Mouse (Mus musculus): ENCODE data around the gene Gm49776.

The Gm49776 gene

DNA sequence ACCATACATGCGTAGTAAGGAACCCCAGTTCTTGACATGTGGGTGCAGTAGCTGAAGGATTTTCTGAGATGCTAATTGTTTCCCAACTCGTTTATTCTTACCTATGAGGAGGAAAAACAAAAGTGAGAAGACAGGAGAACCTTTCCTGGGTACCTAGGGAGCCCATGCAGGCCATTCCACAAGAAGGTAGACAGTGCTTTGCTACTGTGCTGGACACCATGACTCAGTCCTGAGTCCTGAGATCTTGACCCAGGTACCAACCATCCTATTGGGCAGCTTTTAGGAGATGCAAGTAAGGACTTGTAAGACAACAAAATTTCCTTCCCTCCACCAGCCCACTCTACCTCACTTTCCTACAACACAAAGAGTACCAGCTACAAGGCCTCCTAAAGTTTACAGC lies at the start of gene Gm49776:
TSS of gene Gm49776 (minus strand) at position 101 of the 400 bp plus-strand sequence.
- no peak for ATAC-seq (ENCODE audit: low TSS enrichment)

DNA sequence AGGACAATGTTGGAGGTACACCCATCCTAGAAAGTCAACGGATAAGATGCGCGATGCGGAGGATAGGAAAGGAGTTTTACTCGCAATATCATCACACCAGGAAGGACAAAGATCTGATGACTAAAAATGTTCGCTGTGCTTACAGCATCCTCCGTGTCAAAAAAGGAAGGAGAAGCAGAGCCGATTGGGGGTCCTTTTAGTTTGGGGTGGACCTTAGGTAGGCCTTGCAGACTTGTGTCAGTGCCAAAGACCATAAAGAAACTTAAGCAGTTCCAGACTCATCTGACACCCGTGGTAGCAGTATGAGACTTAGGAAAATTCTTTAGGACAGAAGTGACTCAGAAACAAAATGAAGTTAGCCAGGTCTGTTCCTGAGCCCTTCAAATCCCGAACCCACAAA lies 31.5 kb upstream of the Gm49776 start:
- ATAC-seq (ENCODE audit: low TSS enrichment), result peak; percentile 1; the same call in 1 of the 2 replicates

DNA sequence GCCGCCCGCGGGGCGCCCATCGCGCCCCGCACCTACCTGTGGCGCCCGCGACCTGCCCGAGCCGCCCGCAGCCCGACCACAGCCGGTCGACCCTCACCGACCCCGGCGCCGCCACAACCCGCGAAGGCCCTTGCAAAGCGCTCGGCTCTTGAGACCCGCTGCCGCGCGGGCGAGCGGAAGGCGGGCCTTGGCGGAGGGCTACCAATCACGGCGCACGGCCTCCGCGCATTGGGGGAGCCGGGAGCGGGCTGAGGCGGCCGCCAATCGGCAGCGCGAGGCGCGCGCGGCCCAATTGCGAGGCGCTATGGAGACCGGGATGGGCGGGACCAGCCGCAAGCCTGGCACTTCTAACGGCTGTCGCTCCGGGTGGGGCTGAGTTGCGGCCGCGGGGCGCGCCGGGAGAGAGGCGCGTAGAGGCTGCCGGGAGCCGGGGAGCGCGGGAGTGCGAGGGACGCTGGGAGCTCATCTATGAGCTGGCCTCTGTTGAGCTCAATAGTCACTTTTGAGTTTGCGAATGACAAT lies 31.0 kb upstream of the Gm49776 start, which contains the start of gene Dgcr8:
TSS of gene Dgcr8 (minus strand) at position 180 of the 522 bp plus-strand sequence.
- ATAC-seq (ENCODE audit: low TSS enrichment), result peak; percentile 99

DNA sequence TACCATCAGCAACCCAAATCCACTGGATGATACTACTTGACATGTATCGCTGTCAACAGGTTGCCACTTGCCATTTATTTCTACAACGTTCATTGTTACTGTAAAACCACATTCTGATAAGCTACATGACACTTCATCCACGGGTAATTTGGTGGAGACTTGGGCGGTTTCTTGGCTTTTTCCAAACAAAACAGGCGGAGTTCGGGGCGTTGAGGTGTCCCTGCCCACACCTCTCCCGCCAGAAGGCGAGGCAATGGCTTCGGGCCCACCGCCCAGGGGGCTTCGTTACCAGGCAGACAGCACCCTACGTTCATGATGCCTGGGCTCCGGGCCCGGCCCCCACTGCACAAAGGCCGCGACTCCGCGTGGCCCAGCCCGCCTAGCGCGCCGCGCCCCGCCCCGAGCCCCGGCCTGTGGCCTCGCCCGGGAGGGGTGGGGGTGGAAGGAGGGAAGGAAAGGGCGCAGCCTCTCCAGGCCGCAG lies 30.5 kb upstream of the Gm49776 start:
- peak; percentile 69 for ATAC-seq (ENCODE audit: low TSS enrichment)

DNA sequence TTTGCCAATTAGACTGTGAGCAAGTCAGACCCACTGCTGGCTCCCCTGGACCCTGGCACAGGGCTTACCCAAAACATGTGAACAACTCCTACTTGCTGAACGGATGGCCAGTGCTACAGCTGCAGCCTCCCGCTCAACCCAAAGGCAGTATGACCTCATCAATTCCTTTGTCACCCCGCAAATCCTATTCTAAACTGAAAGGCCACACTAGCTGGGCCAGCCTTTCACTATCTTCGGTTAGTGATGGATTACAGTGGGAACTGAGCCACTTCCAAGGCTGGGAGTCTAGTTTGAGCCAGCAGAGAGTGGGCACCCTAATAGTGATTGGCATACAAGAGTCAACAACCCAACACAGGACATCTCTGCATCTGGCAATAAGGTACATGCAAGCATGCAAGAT lies 30.0 kb upstream of the Gm49776 start:
- no peak for ATAC-seq (ENCODE audit: low TSS enrichment)

DNA sequence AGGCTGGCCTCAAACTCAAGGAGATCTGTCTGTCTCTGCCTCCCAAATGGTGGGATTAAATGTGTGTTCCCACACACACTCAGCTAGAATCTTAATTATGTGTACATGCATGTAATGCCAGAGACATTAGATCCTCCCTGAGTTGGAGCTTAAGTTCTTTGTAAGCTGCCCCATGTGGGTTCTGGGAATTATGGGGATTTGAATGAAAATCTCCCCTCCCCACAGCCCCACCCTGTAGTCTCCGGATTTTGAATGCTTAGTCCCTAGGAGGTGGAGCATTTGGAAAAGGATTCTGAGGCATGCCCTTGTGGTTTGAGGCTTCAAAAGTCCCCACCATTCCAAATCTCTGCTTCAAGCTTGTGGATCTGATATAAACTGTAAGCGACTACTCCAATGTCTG lies 17.0 kb upstream of the Gm49776 start:
- no peak for ATAC-seq (ENCODE audit: low TSS enrichment)

DNA sequence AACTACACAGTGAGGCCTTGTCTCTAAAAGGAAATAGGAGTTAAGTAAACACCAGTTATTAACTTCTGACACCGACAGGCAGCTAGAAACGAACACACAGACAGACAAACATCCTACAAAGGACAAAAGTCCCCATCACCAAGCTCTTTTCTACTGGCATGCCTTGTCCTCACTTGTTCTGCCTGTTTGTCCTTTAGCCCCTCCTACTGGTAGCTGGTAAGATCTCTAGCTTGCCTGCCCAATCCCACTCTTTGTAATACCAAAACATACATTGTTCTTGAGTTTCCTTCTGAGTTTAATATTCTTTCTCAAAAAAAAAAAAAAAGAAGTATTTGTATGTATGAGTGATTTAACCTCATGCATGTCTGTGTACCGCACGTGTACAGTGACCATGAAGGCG lies 10.1 kb upstream of the Gm49776 start:
- ATAC-seq (ENCODE audit: low TSS enrichment), result no peak

DNA sequence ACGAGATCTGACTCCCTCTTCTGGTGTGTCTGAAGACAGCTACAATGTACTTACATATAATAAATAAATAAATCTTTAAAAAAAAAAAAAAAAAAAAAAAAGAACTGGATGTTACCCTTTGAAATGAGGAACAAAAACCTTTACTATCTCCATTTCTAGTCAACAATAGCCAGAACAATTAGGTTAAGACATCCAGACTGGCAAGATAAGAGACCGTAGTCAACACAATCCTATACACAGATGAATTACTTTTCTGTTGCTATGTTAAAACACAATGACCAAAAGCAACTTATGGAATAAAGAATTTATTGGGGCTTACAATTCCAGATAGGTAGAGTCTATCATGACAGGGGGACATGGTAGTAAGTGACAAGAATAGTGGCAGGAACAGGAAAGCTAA lies 6.9 kb upstream of the Gm49776 start:
- ATAC-seq (ENCODE audit: low TSS enrichment), result no peak

DNA sequence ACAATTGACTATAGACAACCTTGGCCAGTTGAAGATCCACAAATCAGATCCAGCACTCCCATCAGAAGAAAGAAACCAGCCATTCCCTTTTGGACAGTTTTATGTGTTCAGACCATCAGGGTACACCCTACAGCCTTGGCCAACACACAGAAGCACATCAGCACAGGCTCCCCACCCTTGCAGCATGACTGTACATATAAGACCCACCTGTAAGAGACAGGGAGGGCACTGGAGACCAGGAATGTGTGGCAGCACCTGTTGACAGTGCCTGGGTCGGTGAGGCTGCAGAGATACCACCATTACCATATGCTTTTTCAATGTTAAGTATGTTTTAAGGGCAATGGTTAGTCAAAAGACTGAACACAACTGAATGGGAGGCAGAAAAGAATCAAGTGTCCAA lies 4.3 kb downstream of the Gm49776 start:
- no peak for ATAC-seq (ENCODE audit: low TSS enrichment)

DNA sequence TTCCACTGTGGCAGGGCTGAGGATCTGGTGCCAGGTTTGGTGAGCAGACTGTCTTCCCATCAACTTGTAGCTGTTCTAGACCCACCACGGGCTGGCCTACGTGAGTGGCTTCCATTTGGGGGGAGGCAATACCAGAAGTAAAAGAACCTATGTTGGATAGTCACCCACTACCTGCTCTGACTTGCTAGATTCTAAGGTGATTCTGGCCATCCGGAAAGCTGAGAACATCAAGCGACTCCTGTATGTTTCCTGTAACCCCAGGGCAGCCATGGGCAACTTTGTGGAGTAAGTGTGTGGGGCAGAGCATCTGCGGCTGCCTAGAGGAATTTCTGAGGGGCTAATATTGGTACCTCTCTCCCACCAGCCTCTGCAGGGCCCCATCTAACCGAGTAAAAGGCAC lies 5.4 kb downstream of the Gm49776 start:
- ATAC-seq (ENCODE audit: low TSS enrichment), result no peak

DNA sequence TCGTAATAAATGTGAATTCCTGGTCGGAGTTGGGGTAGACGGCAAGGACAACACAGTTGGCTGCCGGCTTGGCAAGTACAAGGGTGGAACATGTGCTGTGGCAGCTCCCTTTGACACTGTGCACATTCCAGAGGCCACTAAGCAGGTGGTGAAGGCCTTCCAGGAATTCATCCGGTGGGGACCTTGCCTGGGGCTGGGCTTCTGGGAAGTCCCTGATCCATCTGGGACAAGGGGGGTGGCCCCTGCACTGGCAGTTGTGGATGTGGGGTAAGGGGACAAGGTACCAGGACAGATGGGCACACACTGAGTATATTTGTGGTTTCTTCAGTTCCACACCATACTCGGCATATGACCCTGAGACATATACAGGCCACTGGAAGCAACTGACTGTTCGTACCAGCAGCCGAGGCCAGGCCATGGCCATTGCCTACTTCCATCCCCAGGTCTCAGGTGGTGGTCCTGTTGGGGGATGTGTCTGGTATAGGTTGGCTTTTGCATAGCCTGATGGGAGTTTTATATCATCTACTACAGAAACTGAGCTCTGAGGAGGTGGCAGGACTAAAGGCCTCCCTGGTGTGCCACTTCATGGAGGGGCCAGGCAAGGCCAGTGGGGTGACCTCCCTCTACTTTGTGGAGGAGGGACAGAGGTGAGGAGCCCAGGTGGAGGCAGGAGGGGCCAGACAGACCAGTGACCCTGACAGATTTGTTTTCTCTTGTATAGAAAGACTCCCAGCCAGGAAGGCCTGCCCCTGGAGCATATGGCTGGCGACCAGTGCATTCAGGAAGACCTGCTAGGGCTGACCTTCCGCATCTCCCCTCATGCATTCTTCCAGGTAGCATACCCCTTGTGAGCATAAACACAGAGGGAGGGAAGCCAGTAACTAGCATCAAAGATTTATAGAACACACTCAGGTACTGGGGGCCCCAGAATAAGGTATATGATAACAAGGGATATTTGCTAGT lies 7.0 kb downstream of the Gm49776 start:
- no peak for ATAC-seq (ENCODE audit: low TSS enrichment)

DNA sequence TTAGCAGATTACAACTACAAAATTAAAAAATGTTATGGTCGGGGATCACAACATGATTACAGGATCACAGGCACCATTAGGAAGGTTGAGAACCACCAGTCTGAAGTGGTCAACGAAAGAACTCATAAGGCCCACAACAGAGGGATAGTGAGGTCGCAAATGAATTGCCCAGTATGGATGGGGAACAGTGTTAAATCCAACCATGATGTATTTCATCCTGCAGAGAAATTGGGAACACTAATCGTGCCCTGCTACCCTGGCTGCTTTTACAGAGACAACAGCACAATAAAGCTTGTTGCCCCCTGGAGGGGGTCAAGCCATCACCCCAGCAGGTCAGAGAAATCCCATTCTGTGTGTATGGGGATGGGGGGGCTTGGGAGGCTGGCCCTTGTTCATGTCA lies 7.9 kb downstream of the Gm49776 start:
- ATAC-seq (ENCODE audit: low TSS enrichment), result no peak

DNA sequence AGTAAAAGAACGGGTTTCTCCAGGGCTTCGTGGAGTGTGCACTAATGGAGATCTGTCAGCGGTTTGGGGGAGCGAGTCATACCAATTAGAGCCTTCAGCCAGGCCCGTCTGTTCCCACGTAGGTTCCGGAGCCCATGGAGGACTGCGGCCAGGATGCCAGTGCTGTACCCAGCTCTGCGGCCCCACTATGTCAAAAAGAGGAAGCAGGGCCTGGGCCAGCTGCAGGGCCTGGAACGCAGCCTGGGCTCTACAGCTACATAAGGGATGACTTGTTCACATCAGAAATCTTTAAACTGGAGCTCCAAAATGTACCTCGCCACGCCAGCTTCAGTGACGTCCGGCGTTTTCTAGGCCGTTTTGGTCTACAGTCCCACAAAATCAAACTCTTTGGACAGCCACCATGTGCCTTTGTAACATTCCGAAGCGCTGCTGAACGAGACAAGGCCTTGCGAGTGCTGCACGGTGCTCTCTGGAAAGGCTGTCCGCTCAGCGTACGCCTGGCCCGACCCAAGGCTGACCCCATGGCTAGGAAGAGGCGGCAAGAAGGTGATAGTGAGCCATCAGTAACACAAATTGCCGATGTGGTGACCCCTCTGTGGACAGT lies 8.7 kb downstream of the Gm49776 start:
- ATAC-seq (ENCODE audit: low TSS enrichment), result peak; percentile 24

DNA sequence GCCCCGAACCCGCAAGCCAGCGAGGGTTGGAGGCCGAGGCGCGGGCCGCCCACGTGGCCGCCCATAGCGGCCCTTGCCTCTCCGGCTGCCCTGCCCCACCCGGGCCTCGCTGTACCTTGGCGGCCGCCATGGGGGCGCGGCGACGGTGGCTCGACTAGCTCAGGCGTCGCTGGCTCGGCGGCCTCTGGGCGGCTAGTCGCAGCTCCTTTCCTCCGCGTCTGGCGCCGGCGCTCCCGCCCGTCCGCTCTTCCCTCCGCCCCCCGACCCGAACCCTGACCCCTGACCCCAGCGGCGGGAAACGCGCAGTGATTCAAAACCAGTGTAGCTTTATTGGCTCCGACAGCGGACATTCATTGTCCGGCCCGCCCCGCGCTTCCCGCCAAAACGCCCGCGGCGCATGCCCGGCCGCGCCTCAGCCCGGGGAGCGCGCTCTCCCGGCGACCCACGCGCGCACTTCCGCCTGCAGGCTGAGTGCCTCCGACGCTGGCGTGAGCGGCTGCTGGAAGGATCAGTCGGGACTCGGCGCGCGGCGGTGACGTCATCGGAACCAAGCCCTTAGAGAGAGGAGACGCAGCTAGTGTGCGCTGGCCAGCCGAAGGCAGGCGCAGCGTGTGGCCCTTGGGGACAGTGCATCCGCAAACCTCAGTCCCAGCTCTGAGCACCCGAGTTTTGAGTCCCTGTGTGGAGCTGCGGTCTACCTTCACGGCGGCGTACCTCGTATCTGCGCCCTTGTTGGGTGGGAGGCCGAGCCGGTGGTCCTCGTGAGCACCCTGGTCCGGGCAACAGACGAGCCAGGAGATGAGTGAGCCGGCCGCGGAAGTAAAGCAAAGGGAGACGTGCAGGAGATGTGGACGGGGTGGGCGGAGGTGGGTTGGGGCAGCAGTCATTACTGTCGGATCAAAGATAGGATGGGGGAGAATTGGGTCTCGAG lies 9.4 kb downstream of the Gm49776 start, which contains the start of the genes Trmt2a and Ranbp1:
TSS of gene Trmt2a (plus strand) at position 247 of the 931 bp plus-strand sequence.
TSS of gene Ranbp1 (minus strand) at position 300 of the 931 bp plus-strand sequence.
- peak; percentile 85 for ATAC-seq (ENCODE audit: low TSS enrichment)

DNA sequence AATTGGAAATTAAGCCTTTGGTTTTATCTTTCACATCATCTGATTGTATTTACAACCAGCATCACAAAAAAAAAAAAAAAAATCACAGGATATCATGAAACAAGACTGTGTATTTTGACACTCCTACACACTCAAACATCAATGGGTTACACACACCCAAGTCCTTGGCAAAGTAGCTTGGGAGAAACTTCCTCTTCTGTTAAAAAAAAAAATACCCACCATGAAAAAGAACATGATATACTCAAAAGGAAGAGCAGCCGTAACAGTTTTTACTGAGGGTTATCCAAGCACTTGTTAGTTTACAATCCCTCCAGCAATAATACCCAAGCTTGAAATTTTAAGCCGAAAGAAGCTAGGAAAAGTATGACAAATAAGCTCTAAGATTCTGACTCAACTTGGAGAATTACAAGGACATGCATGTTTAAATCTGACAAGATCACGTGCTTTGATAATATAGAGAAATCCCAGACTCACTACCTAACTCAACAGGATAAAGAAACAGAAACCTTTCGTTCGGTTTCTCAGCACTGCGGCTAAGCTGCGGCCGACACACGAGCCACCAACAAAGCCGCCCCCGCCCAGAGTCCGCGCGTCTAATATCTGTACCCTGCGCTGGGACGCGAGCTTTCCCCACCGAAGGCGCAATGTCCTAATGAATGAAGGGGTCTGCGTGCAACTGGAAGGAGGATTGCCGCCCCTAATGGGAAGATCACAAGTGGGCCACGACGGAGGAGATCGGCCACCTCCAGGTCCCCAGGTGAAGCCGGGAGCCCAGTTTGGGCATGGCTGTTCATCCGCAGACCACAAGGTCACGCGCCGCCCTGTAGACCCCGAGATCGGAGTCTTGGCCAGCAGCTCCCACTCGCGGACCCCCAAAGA lies 10.4 kb downstream of the Gm49776 start:
- ATAC-seq (ENCODE audit: low TSS enrichment), result peak; percentile 2; the same call in 1 of the 2 replicates

DNA sequence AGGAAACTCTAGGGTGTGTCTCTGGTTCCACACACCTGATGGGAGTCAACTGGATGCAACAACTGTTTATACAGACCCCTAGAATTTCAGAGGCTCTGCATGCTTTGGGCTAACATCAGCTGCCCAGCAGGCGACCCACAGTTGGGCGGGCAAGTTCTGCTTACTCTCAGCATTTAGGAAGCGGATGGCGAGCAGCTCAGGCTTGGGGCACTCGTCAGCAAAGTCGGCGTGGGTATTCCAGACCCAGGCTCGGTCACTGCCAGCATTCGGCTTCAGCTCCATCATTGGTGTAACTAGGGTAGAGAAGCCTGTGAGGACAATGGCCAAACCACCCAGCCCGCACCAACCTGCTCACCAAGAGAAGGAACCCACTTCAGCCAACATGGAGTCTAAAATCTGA lies 16.5 kb downstream of the Gm49776 start:
- ATAC-seq (ENCODE audit: low TSS enrichment), result no peak

DNA sequence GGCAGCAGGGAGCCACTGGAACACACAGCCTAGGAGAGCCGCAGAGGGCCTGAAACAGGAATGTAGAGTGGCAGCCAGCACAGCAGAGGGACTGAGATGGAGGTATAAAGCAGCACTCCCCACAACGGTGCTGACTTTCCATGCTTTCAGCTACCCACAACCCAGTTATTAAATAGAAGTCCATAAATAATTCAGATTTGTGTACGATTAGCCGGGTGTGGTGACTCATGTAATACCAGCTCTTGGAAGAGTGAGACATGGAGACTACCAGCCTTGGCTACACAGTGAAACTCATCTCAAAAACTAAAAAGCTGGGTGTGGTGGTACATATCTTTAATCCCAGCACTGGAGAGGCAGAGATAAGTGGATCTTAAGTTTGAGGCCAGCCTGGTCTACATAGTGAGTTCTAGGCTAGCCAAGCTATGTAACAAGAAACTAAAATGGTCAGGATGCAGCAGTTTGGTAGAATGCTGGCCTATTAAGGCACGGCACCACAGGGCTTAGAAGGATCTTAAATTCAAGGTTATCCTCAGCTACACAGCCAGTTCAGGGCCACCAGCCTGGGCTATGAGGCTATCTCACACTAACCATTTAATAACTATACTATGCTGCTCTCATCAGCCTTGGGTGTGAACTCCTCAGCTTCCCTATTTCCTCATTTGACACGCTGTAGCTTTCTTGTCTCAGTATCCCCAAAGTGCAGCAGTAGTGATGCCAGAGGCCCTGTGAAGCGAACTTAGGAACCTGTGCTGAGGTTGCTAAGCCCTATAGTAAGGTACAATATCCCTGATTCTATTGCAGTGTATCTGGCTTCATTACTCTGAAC lies 21.2 kb downstream of the Gm49776 start:
- no peak for ATAC-seq (ENCODE audit: low TSS enrichment)

DNA sequence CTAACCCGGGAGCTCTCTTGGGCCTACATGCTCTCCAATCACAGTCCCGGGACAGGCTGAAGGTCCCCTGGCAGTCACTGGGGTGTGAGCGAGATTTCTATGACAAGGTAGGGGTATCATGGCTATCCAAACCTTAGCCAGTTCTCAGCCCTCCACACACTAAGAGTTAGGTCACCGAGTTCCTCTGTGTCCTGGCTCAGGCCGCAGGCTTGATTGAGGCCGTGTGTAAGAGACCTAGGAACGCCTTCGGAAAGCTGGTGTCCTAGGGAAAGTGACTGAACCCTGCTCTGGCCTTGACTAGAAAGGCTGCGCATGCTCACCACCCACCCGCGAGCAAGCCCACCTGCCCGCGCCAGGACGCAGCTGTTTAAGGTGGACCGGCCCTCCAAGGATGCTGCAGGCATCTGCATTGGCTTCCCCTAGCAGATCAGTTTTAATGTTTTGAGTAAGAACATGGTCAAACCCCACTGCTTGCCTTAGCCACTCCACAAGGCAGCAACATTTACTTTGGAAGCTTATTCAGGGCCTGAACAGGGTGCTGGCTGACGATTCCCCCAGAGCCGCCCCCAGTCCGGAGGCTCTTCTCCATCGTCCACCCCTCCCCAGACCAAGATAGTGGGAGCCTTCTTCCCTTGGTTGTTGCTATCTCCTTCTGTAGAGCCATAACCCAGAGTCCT lies 22.6 kb downstream of the Gm49776 start:
- ATAC-seq (ENCODE audit: low TSS enrichment), result peak; percentile 48

Measured in frontal cortex, adult (tissue).